Mouse (Mus musculus): ENCODE results near the gene Myo10. TPM values are rescaled to one million over a fixed set of nuclear protein-coding genes. Genes with fewer than 3 reads are reported as not detected.

Myo10 gene
- total RNA-seq, 1 experiment from 2014 or later = 0.38 TPM

DNA sequence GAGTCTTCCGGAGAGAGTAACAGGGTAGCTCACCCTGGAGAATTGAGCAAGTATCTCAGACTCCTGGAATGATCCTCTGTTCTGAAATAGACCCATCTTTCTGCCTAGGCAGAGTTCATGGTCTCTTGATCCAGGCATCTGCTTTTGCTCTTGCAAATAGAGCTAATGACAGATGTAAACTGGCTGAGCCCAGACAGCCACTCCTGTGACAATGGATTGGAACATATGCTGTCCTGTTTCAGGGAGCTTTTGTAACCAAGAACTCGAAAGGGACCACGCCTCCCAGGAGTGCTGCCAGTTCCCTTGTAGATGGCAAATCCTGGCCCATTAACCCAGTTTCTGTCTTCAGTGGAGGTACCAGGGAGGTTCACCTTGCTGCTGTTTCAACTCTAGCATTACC, 56.8 kb downstream of the Myo10 start:
- no peak for ATAC-seq (replicated peaks; ENCODE audit: insufficient number of reproducible peaks, low FRiP score, low TSS enrichment, poor library complexity, severe bottlenecking)

DNA sequence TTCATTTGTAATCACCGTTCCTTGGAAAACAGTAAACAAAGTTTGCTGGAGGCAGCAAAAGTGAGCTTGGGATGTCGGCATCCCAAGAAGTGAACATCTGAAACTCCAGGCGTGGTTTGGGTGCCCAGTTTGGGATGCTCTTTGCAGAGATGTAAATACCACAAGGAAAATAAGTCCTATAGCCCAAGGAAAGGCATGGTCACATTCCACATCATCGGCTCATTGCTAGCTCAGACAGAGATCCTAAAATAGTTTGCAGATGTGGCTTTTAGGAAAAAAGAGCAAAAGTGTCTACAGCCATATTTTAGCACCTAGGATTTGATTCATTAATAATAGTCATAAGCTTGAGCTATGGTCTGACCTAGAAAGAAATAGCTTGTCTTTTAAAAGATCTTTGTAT, 57.3 kb downstream of the Myo10 start:
- no peak for ATAC-seq (replicated peaks; ENCODE audit: insufficient number of reproducible peaks, low FRiP score, low TSS enrichment, poor library complexity, severe bottlenecking)

DNA sequence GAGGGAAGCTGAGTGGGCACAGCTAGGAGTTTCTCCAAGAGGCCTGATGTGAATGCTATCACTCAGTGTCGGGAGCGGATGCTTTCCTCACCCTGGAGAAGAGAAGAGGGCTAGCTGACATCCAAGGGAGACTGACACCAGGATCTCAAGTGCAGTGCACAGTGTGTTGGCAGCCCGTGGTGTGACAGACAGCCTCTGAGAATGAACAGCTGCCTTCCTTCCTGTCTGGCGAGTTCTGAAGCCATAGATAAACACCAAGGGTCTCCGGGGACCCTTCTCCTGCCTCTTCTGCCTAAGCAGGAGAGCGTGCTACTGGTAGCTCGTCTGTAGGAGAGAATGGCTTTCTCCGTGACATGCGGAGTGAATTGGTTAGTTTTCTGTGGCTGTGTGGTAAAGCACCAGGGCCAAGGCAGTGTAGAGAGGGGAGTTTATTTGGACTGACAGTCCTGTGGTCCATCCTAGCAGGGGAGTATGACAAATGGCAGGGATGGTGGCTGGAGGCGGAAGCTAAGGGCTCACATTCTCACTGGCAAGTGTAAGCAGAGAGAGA, 58.0 kb downstream of the Myo10 start:
- ATAC-seq (replicated peaks; ENCODE audit: insufficient number of reproducible peaks, low FRiP score, low TSS enrichment, poor library complexity, severe bottlenecking) = no peak

DNA sequence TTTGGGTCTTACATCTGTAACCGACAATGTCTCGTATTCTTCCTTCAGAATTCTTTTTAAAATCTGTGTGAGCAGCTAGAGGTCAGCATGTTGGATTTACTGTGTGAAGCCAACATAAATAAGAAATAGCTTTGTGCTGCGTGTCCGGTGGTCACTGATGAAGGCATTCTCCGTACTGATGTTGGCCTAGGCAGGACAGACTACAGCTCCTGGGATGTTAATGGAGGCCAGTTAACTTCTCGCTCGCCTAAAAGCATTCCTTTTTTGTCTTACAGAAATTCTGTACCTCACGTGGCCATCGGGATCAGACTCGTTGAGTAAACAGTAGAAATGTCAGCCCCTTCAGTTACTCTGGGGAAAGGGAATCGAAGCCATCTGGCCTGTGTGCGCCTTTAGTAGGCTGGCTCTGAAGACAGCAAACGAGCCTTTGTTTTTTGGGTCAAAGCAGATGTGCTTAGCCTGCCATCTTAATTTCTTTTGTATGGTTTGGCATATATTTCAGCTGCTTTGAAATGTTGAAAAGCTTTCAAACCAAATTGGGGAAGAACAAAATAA, 60.7 kb downstream of the Myo10 start:
- no peak for ATAC-seq (replicated peaks; ENCODE audit: insufficient number of reproducible peaks, low FRiP score, low TSS enrichment, poor library complexity, severe bottlenecking)

DNA sequence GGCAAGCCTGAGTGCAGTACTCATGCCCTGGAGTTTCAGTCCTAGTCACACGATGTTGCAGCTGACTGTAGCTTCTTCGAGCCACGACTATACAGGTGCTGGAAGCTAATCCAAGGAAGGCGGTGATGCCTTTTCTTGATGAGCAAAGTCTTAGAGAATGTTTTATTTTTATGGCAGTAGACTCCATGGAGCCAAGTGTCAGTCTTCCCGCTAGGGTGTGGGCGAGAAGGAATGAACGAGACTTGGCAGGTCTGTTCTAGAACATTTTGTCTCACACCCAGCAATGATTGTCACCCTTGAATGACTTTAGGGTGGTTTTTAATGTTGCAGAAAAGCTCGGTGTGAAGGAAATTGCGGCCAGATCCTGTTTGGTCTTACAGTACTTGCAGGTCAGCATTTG, 62.9 kb downstream of the Myo10 start:
- ATAC-seq (replicated peaks; ENCODE audit: insufficient number of reproducible peaks, low FRiP score, low TSS enrichment, poor library complexity, severe bottlenecking) = no peak

GRCm38 (mm10) chr15:25688424-25689283, 66.3 kb downstream of the Myo10 start:
- ATAC-seq (replicated peaks; ENCODE audit: insufficient number of reproducible peaks, low FRiP score, low TSS enrichment, poor library complexity, severe bottlenecking) = no peak

DNA sequence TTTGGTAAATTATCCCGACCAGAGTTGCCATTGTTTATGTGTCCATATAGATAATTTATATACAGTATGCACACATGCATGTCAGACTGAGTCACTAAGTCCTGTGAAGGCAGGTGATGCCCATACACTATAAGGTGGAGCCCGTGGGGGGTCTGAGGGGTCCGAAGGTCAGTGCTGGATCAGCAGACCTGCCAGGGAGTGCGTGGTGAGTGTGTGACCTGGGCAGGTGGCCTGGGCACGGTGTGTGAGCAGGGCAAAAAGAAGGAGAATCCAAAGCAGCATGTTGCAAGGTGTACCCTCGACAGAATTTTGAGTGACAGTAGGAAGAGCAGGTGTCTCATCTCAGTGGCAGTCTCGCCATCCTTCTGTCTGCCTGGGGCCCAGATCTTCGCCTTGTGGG, 67.2 kb downstream of the Myo10 start:
- no peak for ATAC-seq (replicated peaks; ENCODE audit: insufficient number of reproducible peaks, low FRiP score, low TSS enrichment, poor library complexity, severe bottlenecking)

- no peak for ATAC-seq (replicated peaks; ENCODE audit: insufficient number of reproducible peaks, low FRiP score, low TSS enrichment, poor library complexity, severe bottlenecking)
These were observed 67.9 kb downstream of the Myo10 start for GRCm38 (mm10) chr15:25690066-25690745.

GRCm38 (mm10) chr15:25690746-25691105, 68.4 kb downstream of the Myo10 start:
- ATAC-seq (replicated peaks; ENCODE audit: insufficient number of reproducible peaks, low FRiP score, low TSS enrichment, poor library complexity, severe bottlenecking) = no peak

GRCm38 (mm10) chr15:25692254-25692950, 70.1 kb downstream of the Myo10 start:
- no peak for ATAC-seq (replicated peaks; ENCODE audit: insufficient number of reproducible peaks, low FRiP score, low TSS enrichment, poor library complexity, severe bottlenecking)

DNA sequence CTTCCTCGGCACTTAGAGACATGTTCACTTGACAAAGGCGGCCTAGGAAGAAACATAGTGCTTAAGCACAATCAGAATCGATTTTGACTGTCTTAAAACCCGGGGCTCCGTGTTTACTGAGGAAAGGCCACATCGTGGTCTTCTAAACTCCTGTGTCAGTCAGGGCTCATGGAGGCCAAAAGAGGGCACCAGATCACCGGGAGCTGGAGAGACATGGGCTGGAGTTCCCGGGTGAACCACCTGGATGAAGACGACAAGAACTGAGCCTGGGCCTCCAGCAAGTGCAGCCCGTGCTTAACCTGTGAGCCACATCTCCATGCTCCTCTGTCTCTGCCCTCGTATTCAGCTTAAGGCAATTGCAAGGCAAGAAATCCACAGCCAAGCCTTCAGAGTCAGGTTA, 71.4 kb downstream of the Myo10 start:
- ATAC-seq (replicated peaks; ENCODE audit: insufficient number of reproducible peaks, low FRiP score, low TSS enrichment, poor library complexity, severe bottlenecking) = no peak

DNA sequence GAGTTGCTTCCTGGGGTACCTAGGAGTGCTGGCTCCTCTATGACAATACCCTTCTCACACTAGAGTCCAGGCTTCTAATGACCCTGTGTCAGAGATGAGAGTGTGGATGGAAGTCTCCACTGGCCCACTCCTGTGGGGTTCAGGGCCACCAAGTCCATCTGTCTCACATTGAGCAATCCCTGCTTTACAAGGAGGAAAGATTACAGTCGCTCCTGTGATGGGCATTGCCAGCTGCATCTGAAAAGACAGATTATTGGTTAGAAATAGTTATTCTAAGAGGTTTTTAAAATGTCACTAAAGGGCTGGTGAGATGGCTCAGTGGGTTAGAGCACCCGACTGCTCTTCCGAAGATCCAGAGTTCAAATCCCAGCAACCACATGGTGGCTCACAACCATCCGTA, 72.4 kb downstream of the Myo10 start:
- ATAC-seq (replicated peaks; ENCODE audit: insufficient number of reproducible peaks, low FRiP score, low TSS enrichment, poor library complexity, severe bottlenecking) = no peak

GRCm38 (mm10) chr15:25695253-25695652, 72.9 kb downstream of the Myo10 start:
- ATAC-seq (replicated peaks; ENCODE audit: insufficient number of reproducible peaks, low FRiP score, low TSS enrichment, poor library complexity, severe bottlenecking) = no peak

GRCm38 (mm10) chr15:25695883-25696282, 73.6 kb downstream of the Myo10 start:
- ATAC-seq (replicated peaks; ENCODE audit: insufficient number of reproducible peaks, low FRiP score, low TSS enrichment, poor library complexity, severe bottlenecking) = no peak

GRCm38 (mm10) chr15:25696660-25697059, 74.3 kb downstream of the Myo10 start:
- ATAC-seq (replicated peaks; ENCODE audit: insufficient number of reproducible peaks, low FRiP score, low TSS enrichment, poor library complexity, severe bottlenecking) = no peak

- ATAC-seq (replicated peaks; ENCODE audit: insufficient number of reproducible peaks, low FRiP score, low TSS enrichment, poor library complexity, severe bottlenecking) = no peak
These were observed 76.8 kb downstream of the Myo10 start for GRCm38 (mm10) chr15:25699032-25699557.

DNA sequence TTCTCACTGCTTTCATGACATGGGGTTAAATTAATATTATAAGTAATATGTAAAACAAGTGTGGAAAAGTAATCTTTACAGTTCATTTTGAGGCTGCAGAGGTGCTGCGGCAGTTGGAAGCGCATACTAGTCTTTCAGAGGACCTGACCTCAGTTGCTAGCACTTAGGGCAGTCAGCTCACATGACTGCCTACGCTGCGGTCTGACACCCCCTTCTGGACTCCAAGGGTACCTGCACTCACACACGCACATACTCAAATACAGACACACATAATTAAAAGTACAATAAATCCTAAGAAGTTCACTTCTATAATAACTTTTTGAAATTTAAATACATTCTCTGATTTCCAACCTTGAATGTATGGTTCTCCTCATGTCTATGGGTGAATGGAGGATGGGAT, 80.3 kb downstream of the Myo10 start:
- ATAC-seq (replicated peaks; ENCODE audit: insufficient number of reproducible peaks, low FRiP score, low TSS enrichment, poor library complexity, severe bottlenecking) = no peak

DNA sequence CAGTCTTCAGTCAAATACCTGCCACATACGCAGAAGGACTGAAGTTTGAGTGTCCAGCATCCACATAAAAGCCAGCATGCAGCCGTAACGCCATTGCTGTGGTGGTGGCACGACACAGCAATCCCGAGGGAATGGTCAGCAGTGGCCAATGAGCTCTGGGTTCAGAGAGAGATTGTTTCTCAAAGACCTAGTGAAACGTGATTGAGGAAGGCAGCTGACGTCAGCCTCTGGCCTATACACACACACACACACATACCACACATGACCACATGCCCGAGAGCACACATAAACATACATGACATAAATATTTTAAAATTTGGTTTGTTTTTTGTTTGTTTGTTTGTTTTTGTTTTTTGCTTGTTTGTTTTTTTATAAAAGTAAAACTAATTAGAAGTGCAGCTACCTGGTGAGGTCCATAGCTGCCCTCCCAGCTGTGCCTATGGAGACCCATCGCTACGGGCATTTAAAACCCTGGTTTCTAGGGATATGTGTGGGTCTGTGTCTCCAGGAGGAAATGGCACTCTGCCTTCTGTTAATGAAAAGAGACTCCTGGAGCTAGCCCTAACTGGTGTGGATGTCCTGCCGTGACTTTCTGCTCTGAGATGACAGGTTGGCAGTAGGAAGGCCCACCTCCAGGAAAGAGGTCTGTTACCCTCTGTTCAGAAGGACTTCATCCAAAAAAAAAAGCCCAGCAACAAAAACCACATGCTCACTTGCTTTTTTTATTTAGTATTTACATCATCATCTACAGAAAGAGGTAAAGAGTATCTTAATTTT, 82.7 kb downstream of the Myo10 start:
- ATAC-seq (replicated peaks; ENCODE audit: insufficient number of reproducible peaks, low FRiP score, low TSS enrichment, poor library complexity, severe bottlenecking) = no peak

Measured in monocyte, adult 5-6 weeks (primary cell).